Mouse (Mus musculus) spleen, postnatal 4 days (tissue): ENCODE results near the gene Fam187a.

ENCODE experiments used
- DNase-seq, 2 experiments: peaks; one replicate each; pipeline ENCODE4 v3.0.0; 2022; ENCODE audit warnings: low spot score in 2 of 2

Fam187a gene

DNA sequence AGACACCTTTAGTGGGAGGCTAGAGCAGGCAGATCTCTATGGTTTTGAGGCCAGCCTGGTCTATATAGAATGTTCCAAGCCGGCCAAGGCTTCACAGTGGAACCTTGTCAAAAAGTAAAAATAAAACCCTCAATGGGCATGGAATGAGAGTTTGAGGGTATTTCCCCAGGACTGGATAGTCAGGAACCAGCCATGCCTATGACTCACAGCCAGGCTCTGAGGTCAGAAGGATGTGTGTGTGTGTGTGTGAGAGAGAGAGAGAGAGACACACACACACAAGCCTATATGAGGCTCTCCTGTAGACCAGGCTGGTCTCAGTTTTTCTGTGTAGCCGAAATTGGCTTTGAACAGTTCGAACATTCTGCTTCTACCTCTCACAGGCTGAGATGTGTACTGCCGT lies 9.7 kb downstream of the Fam187a start:
- DNase-seq, result no peak

DNA sequence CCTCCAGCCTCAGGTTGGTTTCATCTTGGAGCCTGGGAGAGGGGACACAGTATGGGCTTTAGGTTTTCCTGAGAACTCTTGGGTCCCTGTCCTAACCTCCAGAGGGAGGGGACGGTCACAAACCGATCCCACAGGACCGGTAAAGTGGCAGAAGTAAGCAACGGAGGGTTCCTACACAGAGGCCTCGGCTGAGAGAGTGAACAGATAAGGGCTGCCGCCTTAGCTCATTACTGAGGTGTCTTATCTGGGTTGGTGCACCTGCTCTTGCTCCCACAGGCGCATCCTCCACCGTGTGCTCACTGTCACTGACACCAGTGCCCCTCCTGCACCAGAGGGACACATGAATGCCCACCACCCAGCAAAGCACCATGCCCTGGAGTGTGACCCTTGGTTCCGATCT lies 10.8 kb downstream of the Fam187a start:
- peak; percentile 73 to 81 for DNase-seq

DNA sequence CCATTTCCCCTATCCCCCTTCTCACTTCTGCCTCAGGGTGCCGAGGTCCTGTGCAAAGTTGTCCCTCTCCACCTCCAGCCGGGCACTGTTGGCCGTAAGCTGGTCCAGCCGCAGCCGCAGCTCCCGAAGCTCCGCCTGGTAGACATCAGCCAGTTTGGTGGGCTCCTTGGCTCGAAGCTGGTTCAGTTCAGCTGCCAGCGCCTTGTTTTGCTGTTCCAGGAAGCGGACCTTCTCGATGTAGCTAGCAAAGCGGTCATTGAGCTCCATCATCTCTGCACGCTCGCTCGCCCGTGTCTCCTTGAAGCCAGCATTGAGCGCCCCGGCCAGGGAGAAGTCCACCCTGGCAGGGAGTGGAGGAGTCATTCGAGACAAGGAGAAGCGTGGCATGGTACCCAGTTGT lies 11.7 kb downstream of the Fam187a start:
- no peak for DNase-seq

DNA sequence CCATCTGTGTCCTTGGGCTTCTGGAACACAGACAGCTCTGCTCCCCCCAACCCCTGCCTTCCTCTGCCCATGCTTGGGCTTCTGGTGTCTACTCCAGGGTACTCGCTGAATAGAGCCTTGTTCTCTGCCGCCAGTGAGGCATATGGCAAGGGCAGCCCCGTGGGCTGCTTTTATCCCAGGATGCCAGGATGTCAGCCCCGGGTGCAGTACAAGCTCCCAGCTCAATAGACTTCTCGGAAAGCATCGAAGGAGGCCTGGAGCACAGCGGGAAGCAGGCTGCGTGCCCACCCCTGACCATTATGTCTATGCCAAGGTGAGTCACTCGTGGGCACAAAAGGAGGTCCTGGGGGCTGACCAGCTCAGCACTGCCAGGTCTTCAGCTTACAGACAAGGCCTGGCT lies 13.4 kb downstream of the Fam187a start:
- no peak for DNase-seq

DNA sequence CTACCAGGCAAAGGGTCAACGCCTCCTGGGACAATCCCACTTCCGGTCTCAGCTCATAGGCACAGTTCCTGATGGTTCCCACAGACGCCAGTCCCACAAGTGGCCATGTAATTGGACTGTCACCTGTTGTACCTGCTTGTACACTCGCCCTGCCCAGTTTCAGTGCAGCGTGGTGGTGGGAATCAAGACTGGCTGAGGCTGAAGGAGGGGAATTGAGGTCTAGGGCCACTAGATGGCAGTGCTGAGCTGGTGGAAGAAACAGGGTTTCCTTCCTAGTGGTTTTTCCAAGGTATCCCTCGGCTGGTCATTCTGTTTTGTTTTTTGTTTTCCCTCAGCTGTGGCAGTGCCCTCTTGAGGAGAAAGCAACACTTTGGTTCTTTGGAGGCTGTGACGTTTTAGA lies 15.8 kb downstream of the Fam187a start, which contains the start of gene Gfap:
Gene Gfap, minus strand, starts transcription at position 150 of the 400 bp plus-strand sequence.
- DNase-seq, result peak; percentile 70 to 88

DNA sequence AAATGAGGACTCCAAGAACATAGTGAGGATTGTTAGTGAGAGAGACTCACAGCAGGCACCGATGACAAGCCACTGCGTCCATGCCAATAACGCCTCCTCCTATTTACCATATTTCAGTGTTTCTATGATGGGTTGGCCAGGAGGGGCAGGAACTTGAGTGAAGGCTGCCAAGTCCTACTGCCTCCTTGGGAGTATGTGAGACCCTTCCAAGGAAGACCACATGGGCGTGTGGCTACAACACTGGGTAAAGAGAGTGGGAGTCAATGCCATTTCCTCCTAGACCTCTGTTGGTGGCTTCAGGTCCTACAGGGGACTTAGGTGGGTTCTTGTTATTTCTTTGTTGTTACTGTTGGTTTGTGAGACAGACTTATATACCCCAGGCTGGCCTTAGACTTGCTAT lies 16.2 kb downstream of the Fam187a start:
- no peak for DNase-seq

DNA sequence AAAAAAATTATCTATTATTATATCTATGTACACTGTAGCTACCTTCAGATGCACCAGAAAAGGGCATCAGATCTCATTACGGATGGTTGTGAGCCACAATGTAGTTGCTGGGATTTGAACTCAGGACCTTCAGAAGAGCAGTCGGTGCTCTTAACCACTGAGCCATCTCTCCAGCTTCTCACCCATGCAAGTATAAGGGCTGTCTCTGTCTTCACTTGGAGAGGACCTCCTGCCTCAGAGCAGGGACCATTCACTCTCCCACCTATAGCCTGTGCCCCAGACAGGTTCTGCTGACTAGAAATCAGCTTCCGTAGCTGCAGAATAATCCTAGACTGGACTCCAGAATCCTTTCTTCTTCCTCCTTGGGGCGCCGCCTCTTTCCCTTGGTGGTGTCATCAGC lies 17.1 kb downstream of the Fam187a start:
- DNase-seq, result no peak

DNA sequence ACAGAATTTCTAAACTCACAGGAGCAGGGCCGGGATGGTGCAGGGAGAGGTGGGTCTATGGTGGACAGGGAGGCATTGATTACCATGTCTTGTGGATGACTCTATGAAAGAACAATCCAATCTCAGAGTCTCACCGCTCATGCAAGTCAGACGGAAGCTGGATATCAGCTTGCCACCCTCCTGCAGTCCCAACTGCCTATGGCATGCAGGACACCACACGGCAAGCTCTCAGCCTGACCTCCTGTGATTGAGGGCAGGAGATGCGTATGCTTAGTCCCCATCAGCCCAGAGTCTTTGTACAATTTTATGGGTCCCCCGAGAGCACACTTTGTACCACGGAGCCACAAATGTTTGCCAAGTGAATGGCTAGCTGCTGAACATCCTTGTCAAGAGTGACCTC lies 18.7 kb downstream of the Fam187a start:
- no peak for DNase-seq

DNA sequence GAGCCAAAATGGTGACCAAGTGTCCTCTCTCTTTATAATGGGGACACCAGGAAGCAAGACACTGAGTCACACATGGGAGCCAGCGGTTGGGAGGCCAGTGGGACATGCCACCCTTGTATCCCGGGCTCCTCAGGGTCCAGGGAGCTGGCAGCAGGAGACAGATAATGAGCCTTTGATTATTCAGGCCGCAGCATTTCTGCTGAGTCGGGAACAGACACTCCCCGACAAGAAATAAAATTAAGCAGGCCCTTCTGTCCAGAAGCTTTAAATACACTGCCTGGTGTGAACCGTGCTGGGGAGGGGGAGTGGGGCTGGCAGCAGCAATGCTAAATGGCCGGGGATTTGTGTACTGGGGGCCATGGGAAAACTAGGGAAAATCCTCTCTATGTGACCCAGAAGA lies 26.4 kb downstream of the Fam187a start:
- DNase-seq, result no peak

DNA sequence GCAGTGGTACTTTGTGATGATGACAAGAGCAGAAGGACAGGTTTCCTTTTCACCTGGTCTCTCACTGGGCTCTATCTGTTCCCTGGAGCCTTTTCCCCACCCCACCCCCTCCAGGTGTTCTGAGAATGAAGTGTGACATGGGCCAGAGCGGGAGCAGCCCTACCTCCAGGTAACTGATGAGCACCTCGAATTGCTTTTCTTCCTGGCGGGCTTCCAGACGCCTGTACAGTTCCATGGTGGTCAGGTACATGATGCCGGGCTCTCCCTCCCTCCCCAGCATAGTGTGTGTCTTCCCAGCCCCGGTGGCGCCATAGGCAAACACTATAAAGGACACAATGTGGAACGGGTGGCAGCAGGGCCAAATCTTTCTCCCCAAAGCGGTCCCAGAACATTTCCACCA lies 30.4 kb downstream of the Fam187a start:
- DNase-seq, result no peak

DNA sequence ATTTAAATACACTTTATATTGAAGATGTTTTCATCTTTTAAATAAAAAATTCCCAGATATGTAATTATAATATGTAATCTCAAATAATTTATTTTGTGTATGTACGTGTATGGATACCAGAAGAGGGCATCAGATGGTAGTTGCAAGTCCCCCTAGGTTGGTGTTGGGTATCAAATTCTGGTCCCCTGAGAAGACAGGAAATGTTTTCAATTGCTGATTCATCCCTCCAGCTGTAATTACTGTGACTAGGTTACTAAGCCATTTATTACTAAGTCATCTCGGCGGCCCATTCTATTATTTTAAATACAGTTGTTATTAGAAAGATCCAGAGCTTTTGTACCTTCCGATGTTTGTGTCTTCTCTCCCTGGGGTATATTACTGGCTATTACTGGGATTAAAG lies 33.1 kb downstream of the Fam187a start:
- no peak for DNase-seq

DNA sequence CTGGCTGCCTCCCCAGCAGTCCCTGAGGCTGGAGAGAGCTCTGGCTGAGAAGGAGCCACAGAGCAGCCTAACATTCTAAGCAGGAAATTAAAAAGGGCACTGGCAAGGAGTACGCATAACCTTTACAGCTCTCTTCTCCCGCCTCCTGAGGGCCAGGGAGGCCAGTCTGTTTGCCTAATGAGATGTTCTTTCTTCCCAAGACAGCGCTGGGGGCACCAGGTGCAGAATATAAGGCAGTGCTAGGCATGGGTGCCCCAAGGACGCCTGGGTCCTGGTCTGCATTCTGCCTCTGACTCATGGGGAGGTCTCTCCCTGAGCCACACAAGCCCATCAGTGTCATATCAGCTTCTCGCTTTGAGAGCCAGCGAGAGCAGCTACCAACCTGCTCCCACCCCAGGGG lies 36.5 kb downstream of the Fam187a start:
- DNase-seq, result no peak

DNA sequence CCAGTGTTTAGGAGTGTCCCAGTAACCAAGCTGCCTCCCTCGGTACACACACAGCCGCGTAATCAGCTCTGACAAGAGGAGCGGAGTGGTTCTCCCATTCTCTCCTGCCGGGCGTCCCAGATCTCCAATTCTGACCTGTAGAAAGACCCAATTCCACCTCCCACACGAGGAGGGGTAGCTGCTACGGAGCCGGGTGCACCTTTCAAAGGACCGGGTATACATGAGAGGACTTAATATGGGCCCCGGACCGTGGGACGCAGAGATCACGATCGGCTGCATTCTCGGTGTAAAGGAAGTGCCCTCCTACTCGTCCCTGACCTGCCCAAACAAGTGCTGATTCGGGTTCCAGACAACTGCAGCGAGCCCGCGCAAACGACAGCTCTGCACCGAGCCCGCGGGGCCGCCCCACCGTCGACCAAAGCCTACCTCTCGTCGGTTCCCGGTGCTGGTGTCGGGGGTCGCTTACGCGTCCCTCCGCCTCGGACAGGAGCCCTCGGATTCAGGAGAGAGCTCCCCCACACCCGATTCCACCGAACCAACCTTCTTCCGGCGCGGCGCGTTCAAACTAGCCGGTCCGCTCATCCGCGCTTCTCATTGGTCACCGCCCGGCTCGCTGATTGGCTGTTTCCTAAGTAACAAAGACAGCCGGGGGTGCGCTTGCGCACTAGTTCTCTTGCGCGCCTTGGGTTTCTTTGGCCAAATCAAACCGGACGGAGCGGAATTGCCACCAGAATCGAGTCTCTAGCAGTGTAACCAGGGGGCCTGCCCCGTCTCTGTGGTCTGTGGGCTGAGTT lies 39.8 kb downstream of the Fam187a start, which contains the start of gene Kif18b:
Gene Kif18b, minus strand, starts transcription at position 568 of the 794 bp plus-strand sequence.
- DNase-seq, result peak; percentile 96 to 98

DNA sequence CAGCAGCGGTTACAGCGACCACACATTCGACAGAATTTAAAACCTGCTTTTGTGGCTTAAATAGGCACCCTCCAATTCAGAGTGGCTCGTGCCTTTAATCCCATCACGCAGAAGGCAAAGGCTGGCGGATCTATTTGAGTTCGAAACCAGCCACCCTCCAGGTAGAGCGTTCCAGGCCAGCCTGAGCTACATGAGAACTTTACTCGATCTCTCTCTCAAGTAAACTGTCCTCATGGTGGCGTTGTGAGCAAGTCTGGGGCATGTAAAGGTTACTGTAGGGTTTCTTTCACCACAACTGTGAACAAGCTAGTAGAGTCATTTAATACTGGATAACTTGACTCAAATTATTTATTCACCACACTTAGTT lies 40.4 kb downstream of the Fam187a start:
- peak in 1 of 2 experiments; percentile 85 for DNase-seq

DNA sequence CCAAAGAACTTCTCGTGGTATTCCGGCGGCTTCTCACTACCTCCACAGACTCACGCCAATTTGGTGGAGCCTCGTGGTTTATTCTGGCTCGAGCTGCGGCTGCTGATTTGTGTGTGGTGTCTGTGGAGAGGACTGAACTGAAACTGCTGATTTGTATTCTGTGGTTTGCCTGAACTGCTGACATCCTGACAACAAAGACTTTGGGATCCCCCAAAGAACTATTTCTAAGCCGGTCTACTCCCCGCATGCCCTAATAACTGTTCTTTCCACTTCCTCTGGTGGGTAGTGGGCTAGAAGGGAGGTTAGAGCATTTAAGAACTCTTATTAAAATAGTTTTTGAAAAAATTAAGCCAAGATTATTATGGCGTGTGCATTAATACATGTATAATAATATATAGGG lies 45.7 kb downstream of the Fam187a start:
- no peak for DNase-seq

DNA sequence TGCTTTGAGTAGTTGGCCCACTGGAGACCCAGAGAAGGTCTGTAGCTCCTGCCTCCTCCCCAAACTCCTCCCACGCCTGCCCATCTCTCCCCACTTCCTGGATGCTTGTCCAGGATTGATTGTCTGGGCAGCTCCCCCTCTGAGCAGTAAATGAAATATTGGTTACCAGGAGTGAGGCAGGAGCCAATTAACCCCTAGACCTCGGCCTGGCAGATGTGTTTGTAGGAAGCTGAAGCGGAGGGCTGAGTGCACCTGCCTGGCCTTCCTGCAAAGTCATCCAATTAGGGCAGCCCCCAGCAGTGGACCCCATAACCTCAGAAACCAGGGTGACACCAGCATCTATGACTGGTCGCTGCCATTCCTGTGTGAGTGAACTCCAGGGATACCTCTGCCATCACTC lies 51.3 kb downstream of the Fam187a start:
- DNase-seq, result no peak
